Mouse (Mus musculus) ES-CJ7 (cell line): ENCODE measurements at regions not wholly inside any gene's neighbourhood (a gene's known extent, or its start where the extent isn't known, plus 50 kb on each side); places are given as distances from the start of the nearest gene placed in this dataset.

Experiments used
- DNase-seq: peaks from one replicate; pipeline ENCODE4 v3.0.0; 2011; ENCODE audit warnings: low read depth, low spot score

DNA sequence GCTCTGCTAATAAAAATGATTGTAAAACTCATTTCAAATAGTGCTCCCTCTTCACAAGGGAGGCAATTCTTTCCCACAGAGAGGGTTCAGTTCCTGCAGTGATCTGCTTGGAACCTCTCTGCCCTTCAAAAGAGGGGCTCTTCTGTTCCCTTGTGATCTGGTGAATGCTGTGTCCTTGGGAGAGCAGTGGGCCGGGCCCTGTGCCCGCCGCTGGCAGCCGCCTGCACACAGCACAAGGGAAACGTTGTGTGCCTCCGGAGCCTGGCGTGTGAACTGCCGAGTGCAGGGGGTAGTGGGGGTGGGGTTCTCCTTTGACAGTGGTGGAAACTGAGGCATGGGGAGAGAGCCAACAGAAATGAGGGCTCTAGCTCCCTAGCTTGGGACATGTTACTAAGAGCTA lies 54.4 kb upstream of the Csrp1 start:
- DNase-seq: no peak

DNA sequence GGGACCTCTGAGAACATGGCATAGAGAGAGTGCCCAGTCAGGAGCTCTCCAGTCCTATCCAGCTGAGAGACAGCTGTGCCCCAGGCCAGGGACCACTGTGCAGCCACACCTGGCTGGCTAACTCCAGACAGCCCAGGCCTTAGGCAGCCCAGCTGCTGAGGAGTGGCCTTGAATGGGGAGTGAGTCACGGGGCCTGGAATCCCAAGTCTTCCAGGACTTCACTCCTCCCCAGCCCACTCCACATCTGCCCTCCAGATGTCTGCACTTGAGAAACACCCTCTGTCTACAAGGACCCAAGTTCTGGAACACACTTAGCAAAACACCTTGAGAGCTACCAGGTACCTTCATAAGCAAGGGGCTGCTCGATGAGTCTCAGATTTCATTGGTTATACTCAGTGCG lies 51.5 kb upstream of the Csrp1 start:
- peak; percentile 51 for DNase-seq

DNA sequence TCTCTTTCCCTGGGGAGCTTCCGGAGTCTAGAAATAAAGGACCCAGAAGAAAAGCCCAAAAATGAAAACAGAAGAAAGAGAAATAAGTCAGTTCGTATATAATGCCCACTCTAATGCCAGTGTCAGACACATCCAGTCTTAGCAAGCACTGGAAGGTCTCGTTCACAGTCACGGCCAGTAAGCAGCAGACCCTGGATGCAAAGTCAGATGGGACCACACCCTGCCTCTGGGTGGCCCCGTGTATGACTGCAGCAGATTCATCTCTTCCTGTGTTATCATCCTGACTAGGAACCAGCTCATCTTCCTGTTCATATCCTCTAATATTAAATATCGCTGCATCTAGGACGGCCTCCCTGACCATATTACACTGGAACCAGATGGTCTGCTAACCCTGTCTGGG lies 50.9 kb upstream of the Csrp1 start:
- DNase-seq: no peak

- DNase-seq: no peak
Observed at GRCm38 (mm10) chr1:135669803-135670202, 50.1 kb upstream of the Csrp1 start.
